Mouse (Mus musculus) heart, embryonic 15.5 days (tissue): ENCODE measurements around the gene Lhfpl3. TPM values are rescaled to one million over a fixed set of nuclear protein-coding genes. Genes with fewer than 3 reads are reported as not detected.

Experiments used
- ATAC-seq: fragments of 200-750 bp; cut with Nextera tagmentation; replicated peaks from 2 replicates; pipeline ENCODE4 v1.8.0; 2017; ENCODE audit warnings: low read depth, moderate TSS enrichment; ENCODE audit not compliant: insufficient number of reproducible peaks, insufficient read depth, low FRiP score
- H3K27ac ChIP-seq: fragments of 300-500 bp; sonication (generic); 2 replicates; pipeline ENCODE4 v1.5.1; 2015; ENCODE audit warnings: mild to moderate bottlenecking, inconsistent platforms
- H3K27me3 ChIP-seq: fragments of 300-500 bp; sonication (generic); 2 replicates; pipeline ENCODE4 v1.6.1; 2015; ENCODE audit warnings: inconsistent platforms
- H3K36me3 ChIP-seq: fragments of 300-500 bp; sonication (generic); 2 replicates; pipeline ENCODE4 v1.6.1; 2015; ENCODE audit warnings: mild to moderate bottlenecking, inconsistent platforms
- H3K4me1 ChIP-seq: fragments of 300-500 bp; sonication (generic); replicated peaks from 2 replicates; pipeline ENCODE4 v1.6.1; 2015; ENCODE audit warnings: inconsistent platforms
- H3K4me2 ChIP-seq: fragments of 300-500 bp; sonication (generic); 2 replicates; pipeline ENCODE4 v1.6.1; 2015; ENCODE audit warnings: inconsistent platforms, mild to moderate bottlenecking, moderate library complexity
- H3K4me3 ChIP-seq: fragments of 300-500 bp; sonication (generic); 2 replicates; pipeline ENCODE4 v1.5.1; 2015; ENCODE audit warnings: mild to moderate bottlenecking, inconsistent platforms
- H3K9ac ChIP-seq: fragments of 300-500 bp; sonication (generic); 2 replicates; pipeline ENCODE4 v1.6.1; 2015; ENCODE audit warnings: mild to moderate bottlenecking, inconsistent platforms
- H3K9me3 ChIP-seq: fragments of 300-500 bp; sonication (generic); replicated peaks from 2 replicates; pipeline ENCODE4 v1.6.1; 2016; ENCODE audit warnings: inconsistent platforms
- WGBS: fragments of 180-500 bp; shearing (Covaris S2); methylation state at CpG from one replicate; pipeline ENCODE4 v1.1.7; 2015; ENCODE audit warnings: mixed read lengths; 5-methylcytosine and 5-hydroxymethylcytosine counted together
- polyA plus RNA-seq: library from polyadenylated mRNA; unstranded; fragments of >200 nt; fragmentation: Nextera tagmentation; extraction: Ambion mirVana; gene quantifications from 2 replicates; pipeline ENCODE4 v1.2.1, GENCODE M21; 2015

Lhfpl3 gene
- polyA plus RNA-seq, 1 experiment from 2014 or later: 0.05 TPM

GRCm38 (mm10) chr5:23154439-23154838 is 408.6 kb downstream of the Lhfpl3 start:
- no peak overlapping the region for H3K27ac ChIP-seq
- no peak for ATAC-seq
- 70% methylated on average over 1 of the region's 1 CpGs for WGBS
- H3K4me2 ChIP-seq: no peak overlapping the region
- H3K4me3 ChIP-seq: no peak overlapping the region
- H3K9ac ChIP-seq: no peak overlapping the region
- H3K36me3 ChIP-seq: no peaks in the 10 kb centered on the region
- no peaks in the 10 kb centered on the region for H3K9me3 ChIP-seq
- H3K27me3 ChIP-seq: no peaks in the 10 kb centered on the region
- no peaks in the 10 kb centered on the region for H3K4me1 ChIP-seq

GRCm38 (mm10) chr5:23165947-23166350 is 420.1 kb downstream of the Lhfpl3 start:
- ATAC-seq: no peak
- H3K36me3 ChIP-seq: no peaks in the 10 kb centered on the region
- H3K4me1 ChIP-seq: no peaks in the 10 kb centered on the region
- H3K9me3 ChIP-seq: no peaks in the 10 kb centered on the region
- H3K4me2 ChIP-seq: no peak overlapping the region
- H3K9ac ChIP-seq: no peak overlapping the region
- H3K4me3 ChIP-seq: no peak overlapping the region
- 20% methylated on average over 6 of the region's 6 CpGs for WGBS
- no peak overlapping the region for H3K27ac ChIP-seq
- H3K27me3 ChIP-seq: no peaks in the 10 kb centered on the region

GRCm38 (mm10) chr5:23166658-23167057 is 420.8 kb downstream of the Lhfpl3 start:
- H3K27me3 ChIP-seq: no peaks in the 10 kb centered on the region
- H3K4me2 ChIP-seq: no peak overlapping the region
- H3K9ac ChIP-seq: no peak overlapping the region
- 89% methylated on average over 1 of the region's 1 CpGs for WGBS
- H3K4me3 ChIP-seq: no peak overlapping the region
- no peaks in the 10 kb centered on the region for H3K9me3 ChIP-seq
- H3K36me3 ChIP-seq: no peaks in the 10 kb centered on the region
- no peak for ATAC-seq
- H3K4me1 ChIP-seq: no peaks in the 10 kb centered on the region
- no peak overlapping the region for H3K27ac ChIP-seq

GRCm38 (mm10) chr5:23189633-23190032 is 443.8 kb downstream of the Lhfpl3 start:
- 58% methylated on average over 6 of the region's 6 CpGs for WGBS
- no peak for ATAC-seq
- Histone ChIP-seq H3K9ac (no peak overlapping the region), H3K27ac (no peak overlapping the region), H3K9me3 (no peaks in the 10 kb centered on the region), H3K27me3 (no peaks in the 10 kb centered on the region), H3K4me2 (no peak overlapping the region), H3K36me3 (no peaks in the 10 kb centered on the region), H3K4me1 (no peaks in the 10 kb centered on the region), H3K4me3 (no peak overlapping the region)

- WGBS: 77% methylated on average over 4 of the region's 4 CpGs
Measured at GRCm38 (mm10) chr5:23196879-23197278, 451.0 kb downstream of the Lhfpl3 start.

GRCm38 (mm10) chr5:23213086-23213485 is 467.2 kb downstream of the Lhfpl3 start:
- H3K27me3 ChIP-seq: no peaks in the 10 kb centered on the region
- 63% methylated on average over 5 of the region's 5 CpGs for WGBS
- no peaks in the 10 kb centered on the region for H3K4me1 ChIP-seq
- H3K4me3 ChIP-seq: no peak overlapping the region
- H3K36me3 ChIP-seq: no peaks in the 10 kb centered on the region
- H3K27ac ChIP-seq: no peak overlapping the region
- no peaks in the 10 kb centered on the region for H3K9me3 ChIP-seq
- H3K4me2 ChIP-seq: no peak overlapping the region
- no peak for ATAC-seq
- H3K9ac ChIP-seq: no peak overlapping the region

More at GRCm38 (mm10) chr5:23196879-23197278, 451.0 kb downstream of the Lhfpl3 start:
- H3K4me1 ChIP-seq: no peaks in the 10 kb centered on the region
- H3K27me3 ChIP-seq: no peaks in the 10 kb centered on the region
- no peaks in the 10 kb centered on the region for H3K36me3 ChIP-seq
- no peak overlapping the region for H3K27ac ChIP-seq
- H3K9ac ChIP-seq: no peak overlapping the region
- no peaks in the 10 kb centered on the region for H3K9me3 ChIP-seq
- ATAC-seq: no peak
- no peak overlapping the region for H3K4me2 ChIP-seq
- H3K4me3 ChIP-seq: no peak overlapping the region

- Histone ChIP-seq H3K36me3 (no peaks in the 10 kb centered on the region), H3K4me2 (no peak overlapping the region), H3K9me3 (no peaks in the 10 kb centered on the region), H3K27ac (no peak overlapping the region), H3K27me3 (no peaks in the 10 kb centered on the region), H3K4me1 (no peaks in the 10 kb centered on the region), H3K4me3 (no peak overlapping the region), H3K9ac (no peak overlapping the region)
- no peak for ATAC-seq
- 80% methylated on average over 3 of the region's 3 CpGs for WGBS
Measured at GRCm38 (mm10) chr5:23214646-23215045, 468.8 kb downstream of the Lhfpl3 start.

- H3K9ac ChIP-seq: no peak overlapping the region
- no peaks in the 10 kb centered on the region for H3K27me3 ChIP-seq
- H3K27ac ChIP-seq: no peak overlapping the region
- H3K4me2 ChIP-seq: no peak overlapping the region
- ATAC-seq: no peak
- 87% methylated on average over 1 of the region's 1 CpGs for WGBS
- H3K36me3 ChIP-seq: no peaks in the 10 kb centered on the region
- H3K4me3 ChIP-seq: no peak overlapping the region
- no peaks in the 10 kb centered on the region for H3K4me1 ChIP-seq
- H3K9me3 ChIP-seq: no peaks in the 10 kb centered on the region
Measured at GRCm38 (mm10) chr5:23219655-23220054, 473.8 kb downstream of the Lhfpl3 start.

- Histone ChIP-seq H3K4me1 (peaks cover 2% of the 10 kb centered on the region; the same call in 1 of the 2 replicates), H3K9ac (peak overlapping the region; percentile 52), H3K9me3 (no peaks in the 10 kb centered on the region), H3K36me3 (no peaks in the 10 kb centered on the region), H3K4me3 (peak overlapping the region; percentile 53), H3K4me2 (peak overlapping the region; percentile 70), H3K27me3 (no peaks in the 10 kb centered on the region), H3K27ac (no peak overlapping the region)
- WGBS: 14% methylated on average over 14 of the region's 14 CpGs
- no peak for ATAC-seq
Measured at GRCm38 (mm10) chr5:23224759-23225536, 479.1 kb downstream of the Lhfpl3 start.

- H3K4me3 ChIP-seq: no peak overlapping the region
- H3K9ac ChIP-seq: no peak overlapping the region
- H3K4me1 ChIP-seq: peaks cover 2% of the 10 kb centered on the region; the same call in 1 of the 2 replicates
- no peak for ATAC-seq
- no peaks in the 10 kb centered on the region for H3K9me3 ChIP-seq
- no peaks in the 10 kb centered on the region for H3K36me3 ChIP-seq
- no peaks in the 10 kb centered on the region for H3K27me3 ChIP-seq
- H3K4me2 ChIP-seq: peak overlapping the region; percentile 70; the same call in 1 of the 2 replicates
- WGBS: 34% methylated on average over 8 of the region's 8 CpGs
- no peak overlapping the region for H3K27ac ChIP-seq
Measured at GRCm38 (mm10) chr5:23225621-23226020, 479.8 kb downstream of the Lhfpl3 start.

- H3K27me3 ChIP-seq: no peaks in the 10 kb centered on the region
- no peak overlapping the region for H3K4me2 ChIP-seq
- no peaks in the 10 kb centered on the region for H3K36me3 ChIP-seq
- H3K9me3 ChIP-seq: no peaks in the 10 kb centered on the region
- H3K27ac ChIP-seq: no peak overlapping the region
- H3K4me3 ChIP-seq: no peak overlapping the region
- WGBS: 55% methylated on average over 3 of the region's 3 CpGs
- H3K9ac ChIP-seq: no peak overlapping the region
- no peak for ATAC-seq
- H3K4me1 ChIP-seq: peaks cover 2% of the 10 kb centered on the region; the same call in 1 of the 2 replicates
Measured at GRCm38 (mm10) chr5:23226753-23227152, 480.9 kb downstream of the Lhfpl3 start.

GRCm38 (mm10) chr5:23246974-23247373 is 501.1 kb downstream of the Lhfpl3 start:
- no peak overlapping the region for H3K4me3 ChIP-seq
- H3K9me3 ChIP-seq: no peaks in the 10 kb centered on the region
- H3K9ac ChIP-seq: no peak overlapping the region
- H3K4me2 ChIP-seq: no peak overlapping the region
- no peak overlapping the region for H3K27ac ChIP-seq
- WGBS: 38% methylated on average over 4 of the region's 4 CpGs
- no peaks in the 10 kb centered on the region for H3K27me3 ChIP-seq
- peaks cover 21% of the 10 kb centered on the region for H3K4me1 ChIP-seq
- no peaks in the 10 kb centered on the region for H3K36me3 ChIP-seq
- no peak for ATAC-seq
